Mouse (Mus musculus): ENCODE measurements around the gene Olig1. TPM values are rescaled to one million over a fixed set of nuclear protein-coding genes. Genes with fewer than 3 reads are reported as not detected.

Olig1 gene
- polyA plus RNA-seq, 2 experiments: 0.09 to 0.11 TPM

GRCm38 (mm10) chr16:91303776-91304709, 34.5 kb downstream of the Olig1 start:
- ATAC-seq (ENCODE audit: low FRiP score, low read depth): no peak
- Histone ChIP-seq H3K4me1 (ENCODE audit: control insufficient read depth, insufficient read depth, low read length) (no peaks in the 10 kb centered on the region), H3K4me2 (replicated peaks; ENCODE audit: low read depth, low read length, severe bottlenecking) (no peak overlapping the region), H3K36me3 (ENCODE audit: control insufficient read depth, insufficient read depth, low read length) (no peaks in the 10 kb centered on the region), H3K27ac (replicated peaks; ENCODE audit: low read depth, low read length) (no peak overlapping the region), H3K9ac (ENCODE audit: low read depth, low read length, severe bottlenecking) (no peak overlapping the region), H3K9me3 (ENCODE audit: control insufficient read depth, low read length) (no peaks in the 10 kb centered on the region), H3K27me3 (ENCODE audit: control insufficient read depth, insufficient read depth, low read length) (peaks cover 23% of the 10 kb centered on the region), H3K4me3 (replicated peaks; ENCODE audit: low read length) (no peak overlapping the region)
- WGBS: 36% methylated on average over 26 of the region's 26 CpGs
- no peak for TF ChIP-seq POLR2A (IDR thresholded peaks at IDR 0.05; ENCODE audit: borderline replicate concordance, extremely low read depth, insufficient read depth, insufficient read length)
- no peak for DNase-seq (ENCODE audit: low spot score)

- H3K9ac ChIP-seq (ENCODE audit: low read depth, low read length, severe bottlenecking): no peak overlapping the region
- 84% methylated on average over 16 of the region's 16 CpGs for WGBS
- TF ChIP-seq POLR2A (IDR thresholded peaks at IDR 0.05; ENCODE audit: borderline replicate concordance, extremely low read depth, insufficient read depth, insufficient read length): no peak
- no peaks in the 10 kb centered on the region for H3K9me3 ChIP-seq (ENCODE audit: control insufficient read depth, low read length)
- H3K27ac ChIP-seq (replicated peaks; ENCODE audit: low read depth, low read length): no peak overlapping the region
- H3K4me1 ChIP-seq (ENCODE audit: control insufficient read depth, insufficient read depth, low read length): no peaks in the 10 kb centered on the region
- no peak overlapping the region for H3K4me3 ChIP-seq (replicated peaks; ENCODE audit: low read length)
- H3K36me3 ChIP-seq (ENCODE audit: control insufficient read depth, insufficient read depth, low read length): no peaks in the 10 kb centered on the region
- no peak overlapping the region for H3K4me2 ChIP-seq (replicated peaks; ENCODE audit: low read depth, low read length, severe bottlenecking)
- DNase-seq (ENCODE audit: low spot score) (no peak), ATAC-seq (ENCODE audit: low FRiP score, low read depth) (no peak)
- H3K27me3 ChIP-seq (ENCODE audit: control insufficient read depth, insufficient read depth, low read length): peaks cover 21% of the 10 kb centered on the region
Observed at GRCm38 (mm10) chr16:91305512-91306111, 36.0 kb downstream of the Olig1 start.

- TF ChIP-seq POLR2A (IDR thresholded peaks at IDR 0.05; ENCODE audit: borderline replicate concordance, extremely low read depth, insufficient read depth, insufficient read length): no peak
- WGBS: 80% methylated on average over 3 of the region's 3 CpGs
- Histone ChIP-seq H3K27me3 (ENCODE audit: control insufficient read depth, insufficient read depth, low read length) (peaks cover 20% of the 10 kb centered on the region; the same call in 1 of the 2 replicates), H3K4me1 (ENCODE audit: control insufficient read depth, insufficient read depth, low read length) (peaks cover 3% of the 10 kb centered on the region; the same call in 1 of the 2 replicates), H3K4me2 (replicated peaks; ENCODE audit: low read depth, low read length, severe bottlenecking) (no peak overlapping the region), H3K27ac (replicated peaks; ENCODE audit: low read depth, low read length) (no peak overlapping the region), H3K36me3 (ENCODE audit: control insufficient read depth, insufficient read depth, low read length) (no peaks in the 10 kb centered on the region), H3K9me3 (ENCODE audit: control insufficient read depth, low read length) (no peaks in the 10 kb centered on the region), H3K9ac (ENCODE audit: low read depth, low read length, severe bottlenecking) (no peak overlapping the region), H3K4me3 (replicated peaks; ENCODE audit: low read length) (no peak overlapping the region)
- ATAC-seq (ENCODE audit: low FRiP score, low read depth) (no peak), DNase-seq (ENCODE audit: low spot score) (no peak)
Observed at GRCm38 (mm10) chr16:91309872-91310271, 40.3 kb downstream of the Olig1 start.

GRCm38 (mm10) chr16:91312921-91313320, 43.3 kb downstream of the Olig1 start:
- H3K36me3 ChIP-seq (ENCODE audit: control insufficient read depth, insufficient read depth, low read length): no peaks in the 10 kb centered on the region
- 0 out of 2 replicates have a peak, but pooled peaks cover 15% of the 10 kb centered on the region for H3K27me3 ChIP-seq (ENCODE audit: control insufficient read depth, insufficient read depth, low read length)
- H3K9ac ChIP-seq (ENCODE audit: low read depth, low read length, severe bottlenecking): no peak overlapping the region

GRCm38 (mm10) chr16:91314114-91314775, 44.7 kb downstream of the Olig1 start:
- Histone ChIP-seq H3K9ac (ENCODE audit: low read depth, low read length, severe bottlenecking) (no peak overlapping the region), H3K27me3 (ENCODE audit: control insufficient read depth, insufficient read depth, low read length) (0 out of 2 replicates have a peak, but pooled peaks cover 18% of the 10 kb centered on the region), H3K9me3 (ENCODE audit: control insufficient read depth, low read length) (no peaks in the 10 kb centered on the region), H3K4me1 (ENCODE audit: control insufficient read depth, insufficient read depth, low read length) (peaks cover 3% of the 10 kb centered on the region; the same call in 1 of the 2 replicates), H3K27ac (replicated peaks; ENCODE audit: low read depth, low read length) (no peak overlapping the region), H3K4me2 (replicated peaks; ENCODE audit: low read depth, low read length, severe bottlenecking) (no peak overlapping the region), H3K4me3 (replicated peaks; ENCODE audit: low read length) (no peak overlapping the region), H3K36me3 (ENCODE audit: control insufficient read depth, insufficient read depth, low read length) (no peaks in the 10 kb centered on the region)
- DNase-seq (ENCODE audit: low spot score) (peak; percentile 81), ATAC-seq (ENCODE audit: low FRiP score, low read depth) (no peak; the same call in 1 of the 2 replicates)
- WGBS: 6% methylated on average over 19 of the region's 19 CpGs
- TF ChIP-seq POLR2A (IDR thresholded peaks at IDR 0.05; ENCODE audit: borderline replicate concordance, extremely low read depth, insufficient read depth, insufficient read length): no peak

More at GRCm38 (mm10) chr16:91312921-91313320, 43.3 kb downstream of the Olig1 start:
- Histone ChIP-seq H3K4me3 (replicated peaks; ENCODE audit: low read length) (no peak overlapping the region), H3K9me3 (ENCODE audit: control insufficient read depth, low read length) (no peaks in the 10 kb centered on the region), H3K4me1 (ENCODE audit: control insufficient read depth, insufficient read depth, low read length) (peaks cover 3% of the 10 kb centered on the region; the same call in 1 of the 2 replicates), H3K27ac (replicated peaks; ENCODE audit: low read depth, low read length) (no peak overlapping the region), H3K4me2 (replicated peaks; ENCODE audit: low read depth, low read length, severe bottlenecking) (no peak overlapping the region)
- TF ChIP-seq POLR2A (IDR thresholded peaks at IDR 0.05; ENCODE audit: borderline replicate concordance, extremely low read depth, insufficient read depth, insufficient read length): no peak
- ATAC-seq (ENCODE audit: low FRiP score, low read depth) (no peak), DNase-seq (ENCODE audit: low spot score) (no peak)
- WGBS: 65% methylated on average over 6 of the region's 7 CpGs

All from limb, embryonic 14.5 days (tissue).